Mouse (Mus musculus): Measurements from ENCODE around the gene Mfsd6. TPM values are rescaled to one million over a fixed set of nuclear protein-coding genes. Genes with fewer than 3 reads are reported as not detected.

Gene Mfsd6
- polyA plus RNA-seq, 1 experiment from 2014 or later, result 0.94 TPM

- no peak overlapping the region for H3K27ac ChIP-seq (ENCODE audit: low read depth)
- ATAC-seq (no peak), DNase-seq (no peak)
- no peak overlapping the region for H3K4me3 ChIP-seq (ENCODE audit: low read depth, low read length)
- no peak overlapping the region for H3K9ac ChIP-seq (replicated peaks)
- TF ChIP-seq EP300 (IDR thresholded peaks at IDR 0.05; ENCODE audit: low read depth), result no peak
- TF ChIP-seq CTCF (IDR thresholded peaks at IDR 0.05; ENCODE audit: low read depth), result no peak
- no peaks in the 10 kb centered on the region for H3K4me1 ChIP-seq (ENCODE audit: insufficient read depth)
- H3K36me3 ChIP-seq (replicated peaks; ENCODE audit: insufficient read depth, low read length), result no peaks in the 10 kb centered on the region; the same call in 1 of the 2 replicates
- H3K9me3 ChIP-seq (ENCODE audit: low read length), result no peaks in the 10 kb centered on the region
- WGBS (ENCODE audit: insufficient replicate concordance), result 77% methylated on average over 3 of the region's 3 CpGs
- H3K4me2 ChIP-seq (ENCODE audit: low read depth, low read length), result no peak overlapping the region
- no peaks in the 10 kb centered on the region for H3K27me3 ChIP-seq (ENCODE audit: insufficient read depth, low read length)
Observed at GRCm38 (mm10) chr1:52652601-52653253, 74.5 kb downstream of the Mfsd6 start.

DNA sequence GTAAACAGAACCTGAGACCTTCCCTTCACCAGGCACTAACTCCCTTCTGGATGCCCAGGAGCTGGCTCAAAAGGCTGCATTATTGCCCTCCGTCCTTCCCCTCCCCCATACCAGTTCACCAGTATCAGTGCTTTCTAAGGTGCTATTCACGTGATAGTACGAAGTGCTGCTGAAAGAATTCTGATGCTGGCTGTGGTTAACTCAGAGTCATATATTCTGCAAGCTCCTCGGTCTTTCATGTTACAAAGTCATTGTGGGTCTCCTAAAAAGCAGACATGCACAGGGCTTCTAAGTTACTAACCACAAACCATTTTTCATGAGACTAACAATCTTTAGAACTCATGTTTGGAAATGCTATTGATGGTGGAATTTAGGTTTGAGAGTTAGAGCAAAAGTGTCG is 77.2 kb downstream of the Mfsd6 start:
- Histone ChIP-seq H3K4me1 (ENCODE audit: insufficient read depth) (no peaks in the 10 kb centered on the region), H3K27me3 (ENCODE audit: insufficient read depth, low read length) (no peaks in the 10 kb centered on the region), H3K36me3 (replicated peaks; ENCODE audit: insufficient read depth, low read length) (no peaks in the 10 kb centered on the region; the same call in 1 of the 2 replicates), H3K9ac (replicated peaks) (no peak overlapping the region), H3K9me3 (ENCODE audit: low read length) (no peaks in the 10 kb centered on the region), H3K4me2 (ENCODE audit: low read depth, low read length) (no peak overlapping the region), H3K4me3 (ENCODE audit: low read depth, low read length) (no peak overlapping the region), H3K27ac (ENCODE audit: low read depth) (no peak overlapping the region)
- WGBS (ENCODE audit: insufficient replicate concordance), result 71% methylated on average over 5 of the region's 5 CpGs
- TF ChIP-seq CTCF (IDR thresholded peaks at IDR 0.05; ENCODE audit: low read depth) (no peak), EP300 (IDR thresholded peaks at IDR 0.05; ENCODE audit: low read depth) (no peak)
- ATAC-seq, result no peak
- DNase-seq, result no peak

DNA sequence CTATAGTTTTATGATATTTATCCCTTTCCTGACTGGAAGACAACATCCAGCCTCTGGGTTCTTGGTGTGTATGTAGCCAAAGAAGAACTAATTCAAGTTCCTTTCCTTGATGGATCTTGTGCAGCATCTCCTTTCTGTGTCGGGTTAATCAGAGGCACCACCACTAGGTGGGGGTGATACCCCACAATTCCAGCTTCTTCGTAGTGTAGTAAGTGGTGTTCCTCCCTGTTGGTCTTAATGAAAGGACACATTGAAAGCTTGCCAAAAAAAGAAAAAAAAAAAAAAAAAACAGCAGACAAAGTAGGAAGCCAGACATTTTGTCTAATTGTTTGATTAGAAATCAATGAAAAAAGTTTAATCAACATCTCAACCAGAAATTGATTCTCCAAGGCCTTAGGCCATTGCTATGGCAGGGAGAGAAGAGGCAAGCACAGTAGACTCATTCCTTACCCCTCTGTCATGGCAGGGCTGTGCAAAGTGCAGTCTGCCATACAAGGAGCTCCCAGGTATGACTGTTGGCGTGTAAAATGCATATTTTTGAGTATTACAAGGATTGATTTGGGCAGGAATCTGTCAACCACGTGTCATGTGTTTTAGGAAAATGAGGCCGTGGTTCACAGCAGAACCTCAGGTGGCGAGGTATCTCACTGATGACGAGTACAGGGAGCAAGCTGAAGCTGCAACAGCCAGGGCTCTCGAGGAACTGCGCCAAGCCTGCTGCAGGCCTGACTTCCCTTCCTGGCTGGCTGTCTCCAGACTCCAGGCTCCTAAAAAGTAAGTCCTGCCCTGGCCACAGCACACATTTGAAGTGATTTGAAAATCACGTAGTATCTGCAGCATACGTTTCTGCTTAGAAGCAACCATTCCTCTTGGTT is 78.9 kb downstream of the Mfsd6 start:
- TF ChIP-seq CTCF (IDR thresholded peaks at IDR 0.05; ENCODE audit: low read depth) (peak; percentile 79), EP300 (IDR thresholded peaks at IDR 0.05; ENCODE audit: low read depth) (no peak)
- ATAC-seq (peak; percentile 65), DNase-seq (peak; percentile 80)
- no peak overlapping the region for H3K4me3 ChIP-seq (ENCODE audit: low read depth, low read length)
- H3K9ac ChIP-seq (replicated peaks), result no peak overlapping the region
- H3K36me3 ChIP-seq (replicated peaks; ENCODE audit: insufficient read depth, low read length), result no peaks in the 10 kb centered on the region; the same call in 1 of the 2 replicates
- H3K27ac ChIP-seq (ENCODE audit: low read depth), result no peak overlapping the region
- H3K4me1 ChIP-seq (ENCODE audit: insufficient read depth), result no peaks in the 10 kb centered on the region
- WGBS (ENCODE audit: insufficient replicate concordance), result 68% methylated on average over 11 of the region's 11 CpGs
- no peak overlapping the region for H3K4me2 ChIP-seq (ENCODE audit: low read depth, low read length)
- H3K9me3 ChIP-seq (ENCODE audit: low read length), result no peaks in the 10 kb centered on the region
- no peaks in the 10 kb centered on the region for H3K27me3 ChIP-seq (ENCODE audit: insufficient read depth, low read length)

DNA sequence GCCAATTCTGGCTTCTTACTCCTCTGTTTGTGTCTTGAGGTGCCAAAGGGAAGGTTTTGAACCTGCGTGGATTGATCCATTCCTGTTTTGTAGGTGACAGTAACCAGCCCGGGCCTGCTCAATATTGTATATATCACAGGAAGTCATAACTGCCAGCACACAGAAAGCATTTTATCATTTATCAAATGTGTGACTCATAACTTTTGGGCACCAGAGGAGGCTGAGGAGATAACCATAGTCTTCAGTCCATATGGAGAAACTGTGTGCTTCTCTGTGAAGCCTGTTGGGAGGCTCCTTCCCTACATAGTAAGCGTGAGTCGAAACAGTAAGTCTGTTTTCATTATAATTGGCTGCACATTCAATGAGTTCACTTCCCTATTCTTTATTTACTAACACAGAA is 86.5 kb downstream of the Mfsd6 start:
- no peak for DNase-seq
- 77% methylated on average over 4 of the region's 4 CpGs for WGBS (ENCODE audit: insufficient replicate concordance)
- Histone ChIP-seq H3K4me3 (ENCODE audit: low read depth, low read length) (no peak overlapping the region), H3K9me3 (ENCODE audit: low read length) (no peaks in the 10 kb centered on the region), H3K27me3 (ENCODE audit: insufficient read depth, low read length) (no peaks in the 10 kb centered on the region), H3K9ac (replicated peaks) (no peak overlapping the region), H3K4me2 (ENCODE audit: low read depth, low read length) (no peak overlapping the region), H3K4me1 (ENCODE audit: insufficient read depth) (no peaks in the 10 kb centered on the region), H3K36me3 (replicated peaks; ENCODE audit: insufficient read depth, low read length) (peaks cover 2% of the 10 kb centered on the region; the same call in 1 of the 2 replicates), H3K27ac (ENCODE audit: low read depth) (no peak overlapping the region)
- TF ChIP-seq EP300 (IDR thresholded peaks at IDR 0.05; ENCODE audit: low read depth) (no peak), CTCF (IDR thresholded peaks at IDR 0.05; ENCODE audit: low read depth) (no peak)
- ATAC-seq, result no peak

- no peak overlapping the region for H3K4me2 ChIP-seq (ENCODE audit: low read depth, low read length)
- H3K4me1 ChIP-seq (ENCODE audit: insufficient read depth), result no peaks in the 10 kb centered on the region
- H3K36me3 ChIP-seq (replicated peaks; ENCODE audit: insufficient read depth, low read length), result peaks cover 2% of the 10 kb centered on the region; the same call in 1 of the 2 replicates
- ATAC-seq (no peak), DNase-seq (no peak)
- 68% methylated on average over 6 of the region's 6 CpGs for WGBS (ENCODE audit: insufficient replicate concordance)
- no peak overlapping the region for H3K9ac ChIP-seq (replicated peaks)
- H3K27me3 ChIP-seq (ENCODE audit: insufficient read depth, low read length), result no peaks in the 10 kb centered on the region
- no peak overlapping the region for H3K27ac ChIP-seq (ENCODE audit: low read depth)
- H3K4me3 ChIP-seq (ENCODE audit: low read depth, low read length), result no peak overlapping the region
- no peak for TF ChIP-seq EP300 (IDR thresholded peaks at IDR 0.05; ENCODE audit: low read depth)
- no peak for TF ChIP-seq CTCF (IDR thresholded peaks at IDR 0.05; ENCODE audit: low read depth)
- no peaks in the 10 kb centered on the region for H3K9me3 ChIP-seq (ENCODE audit: low read length)
Observed at GRCm38 (mm10) chr1:52640266-52640665, 87.0 kb downstream of the Mfsd6 start.

DNA sequence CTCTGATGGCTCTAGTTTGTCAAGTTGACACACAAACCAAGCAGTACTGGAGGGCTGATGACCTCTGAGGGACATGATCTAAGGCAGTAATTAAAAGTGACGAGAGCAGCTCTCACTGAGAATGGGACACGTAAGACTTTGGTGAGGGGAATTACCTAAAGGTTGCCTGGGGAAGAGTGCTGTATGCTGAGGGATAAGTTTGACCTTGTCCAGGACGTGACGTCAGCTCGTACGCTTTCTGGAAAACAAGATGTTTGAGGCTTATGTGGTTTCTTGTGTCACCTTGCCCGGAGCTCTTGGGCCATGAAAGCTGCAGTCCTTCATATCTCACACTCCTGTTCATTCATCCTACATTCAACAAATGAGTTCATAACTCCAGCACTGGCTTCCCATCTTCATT is 88.2 kb downstream of the Mfsd6 start:
- peaks cover 2% of the 10 kb centered on the region; the same call in 1 of the 2 replicates for H3K36me3 ChIP-seq (replicated peaks; ENCODE audit: insufficient read depth, low read length)
- ATAC-seq (no peak), DNase-seq (no peak)
- H3K27ac ChIP-seq (ENCODE audit: low read depth), result no peak overlapping the region
- H3K9me3 ChIP-seq (ENCODE audit: low read length), result no peaks in the 10 kb centered on the region
- no peak overlapping the region for H3K9ac ChIP-seq (replicated peaks)
- no peaks in the 10 kb centered on the region for H3K4me1 ChIP-seq (ENCODE audit: insufficient read depth)
- H3K27me3 ChIP-seq (ENCODE audit: insufficient read depth, low read length), result no peaks in the 10 kb centered on the region
- H3K4me3 ChIP-seq (ENCODE audit: low read depth, low read length), result no peak overlapping the region
- 78% methylated on average over 7 of the region's 7 CpGs for WGBS (ENCODE audit: insufficient replicate concordance)
- TF ChIP-seq CTCF (IDR thresholded peaks at IDR 0.05; ENCODE audit: low read depth) (no peak), EP300 (IDR thresholded peaks at IDR 0.05; ENCODE audit: low read depth) (no peak)
- no peak overlapping the region for H3K4me2 ChIP-seq (ENCODE audit: low read depth, low read length)
